Mouse (Mus musculus) adrenal gland, postnatal 10 days (tissue): ENCODE measurements at regions not wholly inside any gene's neighbourhood (a gene's known extent, or its start where the extent isn't known, plus 50 kb on each side); places are given as distances from the start of the nearest gene placed in this dataset.

Experiments
- DNase-seq: peaks from one replicate; pipeline ENCODE4 v3.0.0; 2021; ENCODE audit warnings: mixed read lengths

GRCm38 (mm10) chr5:148741267-148742004, 187.7 kb downstream of the Katnal1 start:
- no peak for DNase-seq

DNA sequence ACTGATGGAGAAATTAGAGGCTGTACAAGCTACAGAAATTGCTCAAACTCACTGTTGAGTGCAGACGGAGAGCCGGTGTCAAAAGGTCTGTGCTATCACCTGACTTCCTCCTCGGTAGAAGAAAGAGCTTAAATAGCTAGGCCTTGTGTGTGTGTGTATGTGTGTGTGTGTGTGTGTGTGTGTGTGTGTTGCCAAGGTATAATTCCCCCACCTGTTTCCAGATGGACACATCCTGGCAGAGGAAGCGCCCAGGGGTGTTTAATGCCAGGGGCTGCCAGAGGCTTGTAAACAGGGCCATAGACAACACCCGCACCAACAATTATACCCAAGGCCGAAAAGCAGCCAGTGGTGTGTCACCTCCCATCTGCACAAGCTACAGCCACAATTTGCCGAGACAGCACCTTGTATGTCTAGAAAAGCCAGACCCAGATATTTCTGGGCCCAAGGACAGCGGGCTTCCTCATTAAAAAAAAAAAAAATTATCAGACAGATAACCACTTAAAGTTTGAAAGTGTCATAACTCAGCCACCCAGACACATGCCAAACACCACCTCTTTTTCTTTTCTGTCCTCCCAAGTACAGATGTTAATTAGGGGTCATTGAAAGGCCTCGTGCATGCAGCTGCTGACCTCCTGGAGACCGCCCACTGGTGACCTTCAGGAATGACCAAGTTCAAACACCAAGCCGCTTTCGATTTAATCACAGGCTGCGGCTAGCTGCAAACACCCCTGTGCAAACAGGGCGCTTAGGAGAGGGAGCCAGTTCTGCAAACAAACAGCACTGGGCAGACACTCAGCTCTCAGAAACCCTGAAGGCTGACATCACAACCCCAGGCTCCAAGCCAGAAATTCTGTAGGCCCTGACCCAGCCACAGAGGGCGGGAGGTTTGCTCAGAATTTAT, 188.0 kb upstream of the Ubl3 start:
- peak; percentile 85 for DNase-seq

DNA sequence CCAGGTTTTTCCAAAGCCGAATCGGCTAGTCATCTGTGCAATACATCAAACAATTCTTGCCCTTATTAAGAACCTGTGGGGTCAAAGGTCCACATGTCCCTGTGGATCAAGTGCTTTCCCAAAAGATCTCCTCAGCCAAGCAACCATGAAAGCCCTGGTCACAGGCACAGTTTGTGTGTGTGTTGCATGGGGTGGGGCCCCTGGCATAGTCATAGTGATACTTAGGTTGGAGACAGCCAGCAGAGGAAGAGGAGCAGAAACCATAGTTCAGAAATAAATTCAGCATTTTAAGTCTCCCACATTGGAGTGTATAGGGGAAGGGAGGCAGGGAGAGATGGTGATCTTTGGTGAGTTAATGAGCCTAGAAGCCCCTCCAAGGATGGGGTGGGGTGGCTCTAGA, 187.1 kb upstream of the Ubl3 start:
- no peak for DNase-seq

GRCm38 (mm10) chr5:148739141-148739540, 186.6 kb upstream of the Ubl3 start:
- DNase-seq: no peak

- no peak for DNase-seq
Observed at GRCm38 (mm10) chr5:148729541-148729940, 177.0 kb upstream of the Ubl3 start.

DNA sequence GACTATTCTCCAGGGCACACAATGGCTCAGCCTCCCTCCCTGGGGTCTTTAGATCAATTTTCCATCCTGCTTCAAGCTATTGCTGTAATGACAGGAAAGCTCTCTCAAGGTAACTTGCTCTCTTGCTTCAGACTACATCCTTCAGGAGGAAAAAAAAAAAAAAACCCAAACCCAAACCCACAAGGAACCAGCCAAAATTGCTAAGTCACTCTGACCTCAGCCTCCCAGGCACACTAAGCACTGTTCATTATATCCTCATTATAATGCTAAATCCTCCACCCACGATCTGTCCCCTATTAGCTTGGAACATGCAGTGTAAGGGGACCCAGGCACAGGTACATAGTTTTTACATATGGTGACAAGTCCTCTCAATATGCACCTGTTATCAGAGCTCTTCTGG, 175.9 kb upstream of the Ubl3 start:
- DNase-seq: no peak

DNA sequence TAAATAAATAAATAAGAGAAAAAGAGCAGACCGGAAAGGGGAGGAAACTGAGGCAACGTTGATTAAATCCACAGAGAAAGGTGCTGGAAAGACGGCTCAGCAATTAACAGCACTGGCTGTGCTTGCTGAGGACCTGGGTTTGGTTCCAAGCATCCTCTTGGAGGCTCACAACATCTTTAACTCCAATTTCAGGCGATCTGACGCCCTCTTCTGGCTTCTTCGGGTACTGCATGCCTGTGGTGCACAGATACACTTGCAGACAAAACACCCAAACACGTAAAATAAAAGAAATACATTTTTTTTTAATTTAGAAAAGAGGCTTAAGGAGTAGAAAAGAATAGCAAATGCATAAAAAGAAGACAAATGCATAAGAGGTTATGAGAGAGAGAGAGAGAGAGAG, 173.9 kb upstream of the Ubl3 start:
- no peak for DNase-seq

DNA sequence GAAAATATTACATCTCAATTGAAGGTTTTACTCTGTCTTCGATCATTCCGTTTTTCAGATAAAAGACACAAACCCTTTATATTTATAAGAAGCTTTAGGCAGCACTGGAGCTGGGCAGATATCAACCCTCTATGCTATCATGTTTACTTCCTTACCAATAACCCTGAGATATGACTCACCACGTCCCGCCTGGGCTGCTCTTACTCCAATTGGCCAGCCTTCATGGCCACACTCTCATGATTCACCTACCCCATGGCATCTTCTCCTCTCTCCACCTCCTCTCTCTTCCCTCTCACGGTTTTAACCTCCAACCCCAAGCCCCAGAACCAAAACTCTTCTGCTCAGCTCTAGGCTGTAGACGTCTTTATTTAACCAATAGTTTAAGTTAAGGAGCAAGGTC, 171.9 kb upstream of the Ubl3 start:
- peak; percentile 64 for DNase-seq

DNA sequence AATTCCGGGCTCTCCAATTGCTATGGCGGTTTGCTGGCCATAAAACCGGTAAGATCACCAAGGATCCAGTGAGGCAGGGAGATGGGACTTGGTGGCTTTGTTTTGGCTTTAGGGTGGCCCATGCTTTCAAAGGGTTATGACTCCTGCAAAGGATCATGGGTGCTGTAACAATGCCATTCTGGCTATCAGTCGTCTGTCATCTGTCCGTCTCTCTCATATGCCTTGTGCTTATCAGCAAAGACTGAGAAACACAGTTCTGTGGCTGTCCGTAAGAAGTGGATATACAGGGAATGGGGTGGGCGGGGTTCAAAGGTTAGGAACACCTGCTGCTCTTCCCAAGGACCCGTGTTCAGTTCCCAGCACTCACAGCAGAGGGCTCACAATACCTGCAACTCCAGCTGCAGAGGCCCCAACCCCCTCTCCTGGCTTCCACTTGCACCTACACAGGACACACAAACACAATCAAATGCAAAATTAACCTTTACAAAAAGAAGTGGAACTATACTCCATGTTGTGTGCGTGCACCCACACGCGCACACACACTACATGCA, 171.2 kb upstream of the Ubl3 start:
- DNase-seq: no peak

GRCm38 (mm10) chr5:148720604-148721003, 168.0 kb upstream of the Ubl3 start:
- no peak for DNase-seq

DNA sequence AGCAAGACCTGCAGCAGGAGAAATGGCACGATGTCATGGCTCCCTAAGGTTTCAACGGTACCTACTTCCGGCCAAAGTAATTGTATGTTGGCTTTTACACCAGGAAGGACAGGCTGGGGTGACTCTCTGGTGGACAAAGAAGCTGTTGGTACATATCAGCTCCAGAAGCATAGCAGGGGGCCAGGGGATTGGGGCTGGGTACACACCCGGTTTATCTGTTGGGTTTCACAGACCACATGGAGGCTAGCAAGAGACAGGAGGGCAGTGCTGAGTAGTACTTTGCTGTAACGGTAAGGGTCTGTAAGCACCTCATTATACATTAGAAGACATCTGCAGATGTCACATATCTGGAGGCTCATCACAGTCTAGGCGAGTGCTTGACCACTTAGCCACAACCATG, 164.0 kb upstream of the Ubl3 start:
- no peak for DNase-seq

DNA sequence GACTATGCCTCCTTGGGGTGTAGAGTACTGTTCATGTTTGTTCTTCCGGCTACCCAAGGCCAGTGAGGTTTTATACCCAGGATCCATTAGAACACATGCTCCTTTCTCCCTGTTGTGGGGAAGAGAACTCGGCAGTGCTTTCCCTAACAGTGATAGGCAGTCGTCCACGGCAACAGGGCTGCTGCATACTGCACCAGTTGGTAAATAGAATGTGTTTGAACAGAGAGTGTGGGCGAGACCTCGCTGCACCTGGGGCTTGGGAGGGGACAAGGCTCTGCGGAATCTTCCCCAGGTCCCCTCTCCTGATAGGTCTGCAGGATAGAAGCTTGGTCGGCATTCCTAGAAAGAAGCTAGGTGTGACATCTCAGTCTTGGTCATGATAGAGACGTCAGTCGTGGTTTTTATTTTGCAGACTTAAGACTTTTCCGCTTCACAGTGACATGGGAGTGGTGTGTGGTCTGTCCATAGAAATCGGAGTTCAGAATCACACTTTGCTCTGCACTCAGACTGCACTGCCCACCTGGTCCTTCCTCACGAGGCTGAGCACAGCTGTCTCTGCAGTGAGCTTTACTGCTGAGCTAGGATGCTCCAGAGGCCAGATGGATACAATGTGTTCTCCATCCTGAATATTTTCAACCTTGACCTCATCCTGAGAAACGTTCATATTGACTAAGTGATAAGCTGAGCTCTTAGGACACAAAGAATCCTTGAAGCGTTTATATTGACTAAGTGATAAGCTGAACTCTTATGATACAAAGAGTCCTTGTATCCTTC, 162.8 kb upstream of the Ubl3 start:
- no peak for DNase-seq

GRCm38 (mm10) chr5:148714807-148715206, 162.2 kb upstream of the Ubl3 start:
- no peak for DNase-seq

DNA sequence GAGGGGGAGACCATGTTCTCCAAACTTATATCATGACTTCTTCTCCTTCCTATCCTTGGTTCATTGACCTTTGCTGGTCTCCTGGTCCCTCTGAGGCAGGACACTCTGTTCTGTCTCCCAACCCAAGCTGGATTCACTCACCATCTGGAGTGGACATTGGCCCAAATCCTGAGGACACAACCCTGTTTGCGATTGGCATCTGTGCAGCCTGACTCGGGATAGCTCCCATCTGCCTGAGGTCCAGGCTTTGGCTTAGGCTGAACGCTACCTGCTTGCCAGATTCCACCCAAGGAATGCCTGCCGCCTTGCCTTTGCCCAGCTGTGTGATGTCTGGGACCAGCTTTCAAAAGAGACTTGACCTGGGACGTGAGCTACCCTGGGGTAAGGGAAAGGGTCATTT, 161.2 kb upstream of the Ubl3 start:
- no peak for DNase-seq

GRCm38 (mm10) chr5:148713039-148713438, 160.4 kb upstream of the Ubl3 start:
- DNase-seq: no peak

- DNase-seq: no peak
Observed at GRCm38 (mm10) chr5:148711570-148711969, 159.0 kb upstream of the Ubl3 start.

- DNase-seq: peak; percentile 45
Observed at GRCm38 (mm10) chr5:148709111-148709771, 156.7 kb upstream of the Ubl3 start.

- DNase-seq: peak; percentile 47
Observed at GRCm38 (mm10) chr5:148708014-148708741, 155.6 kb upstream of the Ubl3 start.

DNA sequence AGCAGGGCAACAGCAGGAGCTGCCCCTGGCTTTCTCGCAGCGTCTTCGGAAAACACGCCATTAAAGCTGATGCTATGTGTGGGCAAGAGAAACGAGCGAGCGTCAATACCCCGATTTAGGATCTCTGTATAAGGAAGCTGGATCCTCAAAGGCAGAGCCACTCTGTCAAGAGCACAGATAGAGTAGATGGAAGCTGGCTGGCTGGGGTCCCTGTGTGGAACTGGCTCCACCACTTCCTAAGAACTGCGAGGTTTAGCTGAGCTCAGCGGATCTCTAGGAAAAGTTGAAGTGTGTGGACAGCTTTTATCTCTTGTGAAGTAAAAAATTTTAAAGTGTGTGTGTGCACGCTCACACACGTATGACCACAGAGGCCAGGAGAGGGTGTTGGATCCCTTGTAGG, 154.7 kb upstream of the Ubl3 start:
- no peak for DNase-seq

- DNase-seq: no peak
Observed at GRCm38 (mm10) chr5:148706323-148707120, 153.9 kb upstream of the Ubl3 start.
